ENCODE assay signal across 8 mouse cellular contexts in the genomic region with DNA sequence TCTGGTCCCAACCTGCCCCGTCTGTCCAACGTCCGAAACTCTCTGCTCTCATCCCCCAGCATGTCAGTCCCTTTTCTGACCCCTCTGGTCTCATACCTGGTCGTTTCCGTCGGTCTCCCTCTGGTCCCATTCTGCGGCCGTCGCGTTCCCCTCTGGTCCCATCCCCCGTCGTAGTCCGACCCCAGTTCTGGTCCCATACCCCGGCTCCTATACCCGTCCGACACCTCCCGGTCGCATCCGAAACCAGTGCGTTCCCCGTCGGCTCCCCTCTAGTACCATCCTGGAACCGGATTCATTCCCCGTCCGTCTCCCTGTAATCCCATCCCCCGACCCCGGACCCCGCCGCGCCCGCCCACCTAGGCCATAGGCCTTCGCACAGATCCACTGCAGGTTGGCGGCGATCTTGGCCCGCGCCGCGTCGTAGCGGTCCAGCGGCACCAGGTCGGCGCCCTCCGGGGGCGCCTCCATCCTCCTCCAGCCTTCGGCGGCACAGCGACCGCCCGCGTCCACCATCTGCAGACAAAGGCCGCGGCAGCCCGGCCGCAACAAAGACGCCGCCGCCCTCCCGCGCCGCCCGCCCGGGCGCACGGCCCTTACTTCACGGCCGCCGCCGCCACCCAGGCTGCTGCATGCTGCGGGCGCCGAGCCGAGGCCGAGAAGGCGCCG. TPM values are rescaled to one million over a fixed set of nuclear protein-coding genes. Genes with fewer than 3 reads are reported as not detected.
DNase-seq lines count a peak whose midpoint lies in the region; ATAC-seq and TF ChIP-seq lines count a peak whose summit lies in the region.

No protein-coding gene starts in this region.

- no peak for TF ChIP-seq POLR2A in cerebellum, adult 2 months (IDR thresholded peaks at IDR 0.05; ENCODE audit: borderline replicate concordance, insufficient read depth, low read length)
- TF ChIP-seq POLR2A in testis, adult 2 months (IDR thresholded peaks at IDR 0.05; ENCODE audit: control insufficient read depth, low read depth, low read length) = no peak

- WGBS in cerebellum, adult 2 months = 1% methylated on average over 65 of the region's 76 CpGs
- under 1% methylated on average over 53 of the region's 76 CpGs for WGBS in midbrain, embryonic 12.5 days

- TF ChIP-seq CTCF in cerebellum, adult 2 months (IDR thresholded peaks at IDR 0.05; ENCODE audit: borderline replicate concordance, insufficient read depth, low read depth, low read length) = no peak
- no peak for TF ChIP-seq CTCF in testis, adult 2 months (IDR thresholded peaks at IDR 0.05; ENCODE audit: control insufficient read depth, insufficient read depth, insufficient replicate concordance, low read depth, low read length)
- TF ChIP-seq CTCF in left cerebral cortex, adult 2 months (IDR thresholded peaks at IDR 0.05) = no peak

- DNase-seq in cerebellum, adult 2 months = no peak
- DNase-seq in cerebellum, postnatal 25 days = no peak
- DNase-seq in testis, postnatal 10 days (ENCODE audit: low spot score) = no peak
- DNase-seq in forelimb bud, embryonic 11.5 days (ENCODE audit: low read depth, low spot score) = peak; percentile 11
- peak in 1 of 2 experiments; percentile 43 for DNase-seq in left cerebral cortex, adult 2 months (ENCODE audit: extremely low spot score in 1 of 2, low spot score in 2 of 2)
- peak; percentile 16 for DNase-seq in urinary bladder, postnatal 14 days (ENCODE audit: low spot score)

- peak overlapping the region; percentile 40 for H3K27ac ChIP-seq in cerebellum, adult 2 months (ENCODE audit: insufficient read depth, low read length)
- H3K27ac ChIP-seq in testis, adult 2 months (ENCODE audit: control insufficient read depth, insufficient read depth, low read depth, low read length) = peak overlapping the region; percentile 85
- H3K27ac ChIP-seq in left cerebral cortex, adult 2 months = peak overlapping the region; percentile 60
- peak overlapping the region; percentile 94 for H3K27ac ChIP-seq in midbrain, embryonic 12.5 days (replicated peaks)

- H3K27me3 ChIP-seq in cerebellum, adult 2 months (ENCODE audit: control insufficient read depth, insufficient read depth, low read length) = no peaks in the 10 kb centered on the region
- no peaks in the 10 kb centered on the region for H3K27me3 ChIP-seq in testis, adult 2 months (ENCODE audit: control insufficient read depth, insufficient read depth, low read length)
- H3K27me3 ChIP-seq in midbrain, embryonic 12.5 days = peaks cover 13% of the 10 kb centered on the region

- peaks cover 5% of the 10 kb centered on the region; the same call in 1 of the 2 replicates for H3K4me1 ChIP-seq in cerebellum, adult 2 months (ENCODE audit: control insufficient read depth, insufficient read depth, low read length)
- peaks cover 8% of the 10 kb centered on the region for H3K4me1 ChIP-seq in testis, adult 2 months (ENCODE audit: control insufficient read depth, insufficient read depth, low read length)
- H3K4me1 ChIP-seq in midbrain, embryonic 12.5 days = peaks cover 44% of the 10 kb centered on the region

- ATAC-seq in midbrain, embryonic 12.5 days (ENCODE audit: low FRiP score, low read depth) = no peak; the same call in 1 of the 2 replicates

- H3K9me3 ChIP-seq in midbrain, embryonic 12.5 days = no peaks in the 10 kb centered on the region

- peak overlapping the region; percentile 65 for H3K4me3 ChIP-seq in cerebellum, adult 2 months (replicated peaks; ENCODE audit: insufficient read depth, low read depth, low read length)
- H3K4me3 ChIP-seq in testis, adult 2 months (ENCODE audit: control insufficient read depth, low read depth, low read length) = peak overlapping the region; percentile 95
- peak overlapping the region; percentile 74 for H3K4me3 ChIP-seq in left cerebral cortex, adult 2 months
- H3K4me3 ChIP-seq in midbrain, embryonic 12.5 days = peak overlapping the region; percentile 94

- H3K4me2 ChIP-seq in midbrain, embryonic 12.5 days (replicated peaks) = peak overlapping the region; percentile 95

- intact Hi-C loops in left cerebral cortex, adult 2 months (cut with DNase I) = loop anchor here (1.0 to 5.0 kb wide), 2 partner anchors 39 to 275 kb away; a partner anchor contains a TSS

- H3K36me3 ChIP-seq in testis, adult 2 months (ENCODE audit: control insufficient read depth, insufficient read depth, low read length) = no peaks in the 10 kb centered on the region
- 0 out of 2 replicates have a peak, but pooled peaks cover 5% of the 10 kb centered on the region for H3K36me3 ChIP-seq in midbrain, embryonic 12.5 days

- H3K9ac ChIP-seq in midbrain, embryonic 12.5 days (replicated peaks) = peak overlapping the region; percentile 99

RNA-seq across cellular contexts. Expression of a gene that starts 0.5 kb away (rescaled TPM):
- polyA plus RNA-seq in cerebellum, adult 2 months (2012; rRNA removed) = 35.7 and 39.7 TPM in 2 replicates
- 108 and 125 TPM in 2 replicates for polyA plus RNA-seq in testis, adult 2 months (2012; rRNA removed)
- 100 to 1,000 TPM; 150 to 159 TPM for total RNA-seq in left cerebral cortex, adult 2 months (2021)
- 66.4 and 91.9 TPM in 2 replicates for polyA plus RNA-seq in midbrain, embryonic 12.5 days (2016; fragmentation: Nextera tagmentation; extraction: Ambion mirVana)

RNA-seq across cellular contexts. Expression of a gene that starts 39.0 kb away (rescaled TPM):
- 92.2 and 101 TPM in 2 replicates for polyA plus RNA-seq in cerebellum, adult 2 months (2012; rRNA removed)
- polyA plus RNA-seq in testis, adult 2 months (2012; rRNA removed) = 65.1 and 71.2 TPM in 2 replicates
- 10 to 100 TPM; 58.3 to 62.7 TPM for total RNA-seq in left cerebral cortex, adult 2 months (2021)
- 91.9 and 93.3 TPM in 2 replicates for polyA plus RNA-seq in midbrain, embryonic 12.5 days (2016; fragmentation: Nextera tagmentation; extraction: Ambion mirVana)

Comparison
In these comparisons a context has a peak if more than half of its experiments do, and no peak if none do; other contexts are left out.
1. DNase-seq: peak in forelimb bud, embryonic 11.5 days (single experiment) and urinary bladder, postnatal 14 days (single experiment); none in cerebellum, adult 2 months (0 of 2), cerebellum, postnatal 25 days (0 of 2) and testis, postnatal 10 days (single experiment).
2. H3K27ac ChIP-seq: peak in every context shown above with its lines; median percentile 94 in midbrain, embryonic 12.5 days; 85 in testis, adult 2 months; 60 in left cerebral cortex, adult 2 months; 40 in cerebellum, adult 2 months.
3. Peak in every context shown above with its lines, with median percentiles within 50 percentile points of each other: H3K4me3 ChIP-seq.